Comparison of ENCODE assay signal across 22 mouse cellular contexts in the genomic region with DNA sequence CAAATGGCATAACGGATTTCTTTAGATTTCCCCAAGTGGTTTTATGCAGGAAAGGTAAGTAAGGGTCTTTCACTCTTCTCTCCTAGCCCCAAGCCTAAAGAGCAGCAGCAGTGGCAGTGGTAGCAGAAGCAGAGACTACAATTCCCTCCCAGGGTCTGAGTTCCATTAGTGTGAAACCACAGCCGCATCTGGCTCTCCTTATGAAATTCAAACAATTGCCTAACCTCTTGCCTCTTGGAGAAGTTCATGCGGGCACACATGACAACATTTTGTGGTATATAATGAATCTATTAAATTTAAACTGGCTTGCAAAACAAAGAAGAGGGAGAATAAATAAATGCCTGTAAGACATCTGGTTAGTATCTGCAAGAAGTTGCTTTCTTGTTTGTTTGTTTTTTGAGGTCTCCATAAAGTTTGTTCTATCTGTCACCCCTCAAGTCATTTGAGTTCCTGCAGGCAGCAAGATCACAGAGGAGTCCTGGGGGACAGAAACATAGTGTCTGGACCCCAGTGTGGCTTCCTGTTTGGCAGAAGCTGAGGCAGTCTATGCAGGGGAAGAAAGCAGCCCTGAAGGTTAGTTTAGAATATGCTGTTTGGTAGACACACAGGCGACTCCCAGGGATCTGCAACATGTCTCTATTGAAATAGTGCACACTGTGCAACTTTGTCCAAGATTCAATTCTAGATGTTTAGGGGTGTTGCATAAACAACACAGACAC.
A peak's percentile ranks its signal among the peaks of the same experiment; 100 is the strongest.
DNase-seq lines count a peak whose midpoint lies in the region; ATAC-seq and TF ChIP-seq lines count a peak whose summit lies in the region.
"Had no signal": no experiment of that assay in that cellular context is flagged by ENCODE, and none has a peak within 500 bp of the region (broad histone marks: within the 10 kb centered on the region; RNA-seq: fewer than 3 reads in every experiment).

No protein-coding gene starts in this region.

- no peak overlapping the region for H3K9ac ChIP-seq in kidney, embryonic 15.5 days
- H3K9ac ChIP-seq: forebrain, embryonic 15.5 days; heart, embryonic 15.5 days; hindbrain, embryonic 13.5 days; liver, embryonic 12.5 days; midbrain, embryonic 15.5 days; neural tube, embryonic 13.5 days had no signal

- ATAC-seq in kidney, embryonic 15.5 days (replicated peaks; ENCODE audit: low FRiP score), result peak; percentile 56; the same call in 1 of the 2 replicates
- ATAC-seq in granulocyte monocyte progenitor cell, adult 5-6 weeks (replicated peaks; ENCODE audit: poor library complexity, severe bottlenecking), result peak; percentile 97
- ATAC-seq in activated CD4-positive, CD25-positive, alpha-beta regulatory T cell, adult 4 months, result no peak
- no peak for ATAC-seq in cerebellum, adult (ENCODE audit: insufficient number of reproducible peaks, low FRiP score, low TSS enrichment)
- ATAC-seq: forebrain, embryonic 15.5 days; liver, embryonic 12.5 days; midbrain, embryonic 15.5 days had no signal

- no peak for DNase-seq in kidney, adult 2 months
- DNase-seq in 3T3-L1 (ENCODE audit: low read depth, low spot score), result peak; percentile 17
- DNase-seq in embryo, embryonic 9.5 days (ENCODE audit: extremely low spot score), result peak; percentile 32
- no peak for DNase-seq in gastrocnemius, postnatal 10 days
- DNase-seq: adrenal gland, adult 8-10 months; B cell, adult 2 months; cerebellum, adult 8-10 months; heart, adult 18-20 months; kidney, adult 8-10 months; right cerebral cortex, postnatal 4 days; thymus, adult 18-20 months had no signal

- no peak overlapping the region for H3K27ac ChIP-seq in kidney, embryonic 15.5 days
- no peak overlapping the region for H3K27ac ChIP-seq in kidney, adult 2 months (ENCODE audit: insufficient read depth, low read depth, low read length)
- H3K27ac ChIP-seq: forebrain, embryonic 15.5 days; heart, embryonic 15.5 days; hindbrain, embryonic 13.5 days; liver, embryonic 12.5 days; macrophage; midbrain, embryonic 15.5 days; neural tube, embryonic 13.5 days had no signal

- H3K4me1 ChIP-seq in kidney, embryonic 15.5 days, result no peaks in the 10 kb centered on the region
- H3K4me1 ChIP-seq in kidney, adult 2 months (ENCODE audit: control insufficient read depth, insufficient read depth, low read length), result no peaks in the 10 kb centered on the region
- H3K4me1 ChIP-seq: forebrain, embryonic 15.5 days; heart, embryonic 15.5 days; hindbrain, embryonic 13.5 days; liver, embryonic 12.5 days; midbrain, embryonic 15.5 days; neural tube, embryonic 13.5 days had no signal

- H3K36me3 ChIP-seq in kidney, embryonic 15.5 days, result no peaks in the 10 kb centered on the region
- no peaks in the 10 kb centered on the region for H3K36me3 ChIP-seq in kidney, adult 2 months (ENCODE audit: control insufficient read depth, insufficient read depth, low read length)
- H3K36me3 ChIP-seq: forebrain, embryonic 15.5 days; heart, embryonic 15.5 days; hindbrain, embryonic 13.5 days; liver, embryonic 12.5 days; midbrain, embryonic 15.5 days; neural tube, embryonic 13.5 days had no signal

- H3K9me3 ChIP-seq in kidney, embryonic 15.5 days (replicated peaks), result no peaks in the 10 kb centered on the region
- H3K9me3 ChIP-seq: forebrain, embryonic 15.5 days; heart, embryonic 15.5 days; hindbrain, embryonic 13.5 days; liver, embryonic 12.5 days; midbrain, embryonic 15.5 days; neural tube, embryonic 13.5 days had no signal

- no peak overlapping the region for H3K4me3 ChIP-seq in kidney, embryonic 15.5 days (replicated peaks)
- H3K4me3 ChIP-seq in kidney, adult 2 months (ENCODE audit: insufficient read depth, low read depth, low read length), result no peak overlapping the region
- H3K4me3 ChIP-seq: forebrain, embryonic 15.5 days; heart, embryonic 15.5 days; hindbrain, embryonic 13.5 days; liver, embryonic 12.5 days; midbrain, embryonic 15.5 days; neural tube, embryonic 13.5 days had no signal

- H3K4me2 ChIP-seq in kidney, embryonic 15.5 days, result no peak overlapping the region
- H3K4me2 ChIP-seq: forebrain, embryonic 15.5 days; heart, embryonic 15.5 days; hindbrain, embryonic 13.5 days; liver, embryonic 12.5 days; midbrain, embryonic 15.5 days; neural tube, embryonic 13.5 days had no signal

- H3K27me3 ChIP-seq in kidney, embryonic 15.5 days, result no peaks in the 10 kb centered on the region
- no peaks in the 10 kb centered on the region for H3K27me3 ChIP-seq in kidney, adult 2 months (replicated peaks; ENCODE audit: control insufficient read depth, insufficient read depth, low read length)
- H3K27me3 ChIP-seq: forebrain, embryonic 15.5 days; heart, embryonic 15.5 days; hindbrain, embryonic 13.5 days; liver, embryonic 12.5 days; midbrain, embryonic 15.5 days; neural tube, embryonic 13.5 days had no signal

- 57% methylated on average over 4 of the region's 4 CpGs for WGBS in kidney, embryonic 15.5 days
- WGBS in kidney, adult 2 months, result 66% methylated on average over 4 of the region's 4 CpGs

- TF ChIP-seq CTCF in kidney, adult 2 months (conservative IDR thresholded peaks at IDR 0.05; ENCODE audit: insufficient read depth, insufficient read length, low read depth, low read length), result no peak

- TF ChIP-seq POLR2A in kidney, adult 2 months (IDR thresholded peaks at IDR 0.05; ENCODE audit: low read depth, low read length), result no peak

Comparison
In these comparisons a context has a peak if more than half of its experiments do, and no peak if none do; other contexts are left out.
1. ATAC-seq: peak in kidney, embryonic 15.5 days (single experiment) and granulocyte monocyte progenitor cell, adult 5-6 weeks (single experiment); none in activated CD4-positive, CD25-positive, alpha-beta regulatory T cell, adult 4 months (single experiment) and cerebellum, adult (single experiment).
2. DNase-seq: peak in 3T3-L1 (single experiment) and embryo, embryonic 9.5 days (single experiment); none in kidney, adult 2 months (single experiment) and gastrocnemius, postnatal 10 days (single experiment).